Mouse (Mus musculus) embryo, embryonic 11.5 days (tissue): ENCODE measurements around the gene Relt.
A peak's percentile ranks its signal among the peaks of the same experiment; 100 is the strongest.
"Not testable (repeated sequence)": the region's sequence is repeated elsewhere in the genome, so short reads cannot be mapped to it uniquely, and the experiment has no call there.

Experiments used
- DNase-seq: peaks from one replicate; pipeline ENCODE4 v3.0.0-alpha.2; 2012; ENCODE audit warnings: low read depth, low spot score

The Relt gene

GRCm38 (mm10) chr7:100875822-100876221 lies 12.6 kb upstream of the Relt start:
- no peak for DNase-seq

DNA sequence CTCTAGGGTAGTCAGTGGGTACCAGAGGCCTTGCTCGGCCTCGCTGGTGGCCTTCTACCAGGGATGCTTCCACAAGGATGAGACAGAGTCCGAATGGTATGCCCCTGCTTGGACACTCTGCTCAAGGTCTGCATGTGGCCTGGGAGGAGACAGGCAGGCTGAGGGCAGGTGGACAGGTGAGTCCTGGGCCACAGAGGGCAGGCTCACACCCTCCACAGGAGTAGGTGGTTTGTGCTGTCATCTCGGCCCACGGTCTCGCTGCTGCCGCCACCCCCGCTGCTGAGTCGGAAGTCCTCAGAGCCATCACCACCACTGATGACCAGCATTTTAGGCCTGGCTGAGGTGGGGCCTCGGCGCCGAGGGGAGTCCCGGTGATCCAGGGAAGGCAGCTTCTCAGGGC lies 10.0 kb upstream of the Relt start:
- no peak for DNase-seq

- DNase-seq = no peak
Measured at GRCm38 (mm10) chr7:100871892-100872291, 8.6 kb upstream of the Relt start.

DNA sequence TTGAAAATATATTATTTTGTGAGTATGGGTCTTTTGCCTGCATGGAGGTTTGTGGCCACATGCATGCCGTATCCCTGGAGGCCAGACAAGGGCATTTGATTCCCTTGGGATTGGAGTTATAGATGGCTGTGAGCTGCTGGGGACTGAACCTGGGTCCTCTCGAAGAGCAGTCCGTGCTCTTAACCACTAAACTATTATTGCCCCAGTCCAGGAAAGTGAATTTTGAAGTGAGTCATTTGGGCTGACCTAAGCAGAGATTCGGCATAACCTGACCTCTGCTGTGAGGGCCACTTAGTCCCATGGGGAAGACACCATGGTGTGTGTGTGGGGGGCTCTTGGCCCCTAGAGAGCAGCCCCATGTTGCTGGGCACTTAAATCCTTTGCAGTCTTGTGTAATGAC lies 8.1 kb upstream of the Relt start:
- DNase-seq = no peak

- DNase-seq = no peak
Measured at GRCm38 (mm10) chr7:100869877-100870629, 6.8 kb upstream of the Relt start.

GRCm38 (mm10) chr7:100868551-100868950 lies 5.3 kb upstream of the Relt start:
- DNase-seq = no peak

DNA sequence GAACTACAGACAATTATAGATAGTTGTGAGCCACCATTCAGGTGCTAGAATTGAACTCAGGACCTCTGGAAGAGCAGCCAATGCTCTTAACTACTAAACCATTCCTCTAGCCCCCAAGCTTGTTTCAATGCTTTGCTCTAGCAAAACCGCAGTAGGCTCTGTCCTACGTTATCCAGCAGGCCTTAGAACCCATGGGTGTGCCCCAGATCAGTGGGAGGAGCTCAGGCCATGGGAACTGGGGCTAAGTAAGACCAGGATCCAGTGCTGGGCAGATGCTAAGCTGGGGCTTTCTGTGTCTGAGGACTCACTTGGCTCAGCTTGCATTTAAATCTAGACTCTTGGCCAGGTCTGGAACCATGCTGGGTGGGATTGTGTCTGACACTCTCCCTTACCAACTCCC lies 4.3 kb upstream of the Relt start:
- DNase-seq = no peak

GRCm38 (mm10) chr7:100866675-100867074 lies 3.4 kb upstream of the Relt start:
- DNase-seq = peak; percentile 63

- DNase-seq = no peak
Measured at GRCm38 (mm10) chr7:100862353-100862752, 893 bp downstream of the Relt start.

- DNase-seq = no peak
Measured at GRCm38 (mm10) chr7:100861209-100861608, 2.0 kb downstream of the Relt start.

DNA sequence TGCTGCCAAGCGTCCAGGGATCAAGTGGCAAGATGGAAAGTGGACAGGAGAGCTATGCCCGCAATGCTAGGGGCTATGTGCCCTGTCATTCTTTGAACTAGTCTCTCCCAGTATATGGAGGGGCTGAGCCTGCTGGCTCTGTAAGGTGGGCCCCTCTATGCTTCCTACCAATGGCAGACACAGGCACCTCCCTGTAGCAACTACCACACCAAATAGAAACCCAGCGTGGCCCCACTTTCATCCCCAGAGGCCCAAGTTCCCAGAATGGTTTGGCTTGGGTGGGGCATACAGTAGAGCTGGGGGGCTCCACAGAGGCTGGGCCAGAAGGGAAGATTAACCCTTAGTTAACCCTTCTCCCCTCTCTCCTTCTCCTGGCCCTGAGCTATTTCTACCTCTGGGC lies 2.8 kb downstream of the Relt start:
- no peak for DNase-seq

DNA sequence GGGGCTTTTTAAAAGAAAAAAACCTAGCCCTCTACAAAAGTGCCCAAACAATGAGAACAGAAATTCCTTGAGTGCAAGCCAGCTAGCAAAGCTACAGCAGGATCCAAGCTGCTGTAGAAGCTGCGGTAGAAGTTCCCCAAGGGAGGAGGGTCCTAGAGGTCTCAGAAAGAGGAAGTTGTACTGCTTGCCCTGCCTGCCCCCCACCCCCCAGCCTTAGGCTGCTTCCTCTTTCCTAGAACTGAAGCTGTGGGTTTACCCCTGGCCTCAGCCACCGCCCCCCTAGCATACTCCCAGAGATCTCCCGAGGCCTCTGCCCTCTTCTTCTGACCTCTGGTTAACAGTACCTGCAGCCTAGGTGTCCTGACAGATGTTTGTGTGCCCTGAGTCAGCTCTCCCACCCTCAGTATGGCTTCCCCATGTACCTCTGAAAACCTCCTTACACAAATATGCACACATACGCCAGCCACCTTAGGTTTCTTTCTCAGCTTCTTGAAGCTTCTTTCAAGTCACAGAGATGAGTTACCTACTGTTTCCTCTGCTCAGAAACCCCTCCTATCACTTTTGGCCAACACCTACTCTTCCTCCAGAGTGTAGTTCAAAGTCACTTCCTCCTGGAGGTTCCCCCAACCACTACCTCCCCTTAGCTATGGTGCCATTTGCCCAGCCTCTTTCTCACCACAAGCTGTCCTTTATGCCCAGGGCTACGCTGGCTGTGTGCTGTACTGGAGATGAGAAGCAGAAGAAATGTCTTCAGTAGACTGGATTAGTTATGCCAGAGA lies 7.3 kb downstream of the Relt start:
- no peak for DNase-seq

GRCm38 (mm10) chr7:100855300-100855699 lies 7.9 kb downstream of the Relt start:
- DNase-seq = no peak

- DNase-seq = no peak
Measured at GRCm38 (mm10) chr7:100854861-100855260, 8.4 kb downstream of the Relt start.

GRCm38 (mm10) chr7:100854137-100854814 lies 9.0 kb downstream of the Relt start:
- no peak for DNase-seq

DNA sequence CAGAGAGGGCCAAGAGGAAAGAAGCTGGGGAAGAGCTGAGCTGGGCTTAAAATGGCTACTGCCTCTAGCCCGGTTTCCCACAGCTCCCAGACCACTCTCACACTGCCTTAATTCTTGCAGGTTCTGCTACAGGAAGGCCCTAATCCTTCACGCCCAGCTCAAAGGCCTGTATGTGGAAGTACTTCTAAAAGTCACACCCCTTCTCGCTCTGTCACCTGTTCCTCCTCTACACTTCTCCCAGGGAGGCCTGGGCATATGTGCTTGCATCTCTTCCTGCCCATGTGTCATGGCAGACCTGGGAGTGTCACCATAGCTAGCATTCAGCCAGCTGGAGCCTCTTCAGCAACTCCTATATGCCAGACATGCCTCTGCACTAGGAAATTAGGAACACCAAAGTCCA lies 9.8 kb downstream of the Relt start:
- DNase-seq = no peak

DNA sequence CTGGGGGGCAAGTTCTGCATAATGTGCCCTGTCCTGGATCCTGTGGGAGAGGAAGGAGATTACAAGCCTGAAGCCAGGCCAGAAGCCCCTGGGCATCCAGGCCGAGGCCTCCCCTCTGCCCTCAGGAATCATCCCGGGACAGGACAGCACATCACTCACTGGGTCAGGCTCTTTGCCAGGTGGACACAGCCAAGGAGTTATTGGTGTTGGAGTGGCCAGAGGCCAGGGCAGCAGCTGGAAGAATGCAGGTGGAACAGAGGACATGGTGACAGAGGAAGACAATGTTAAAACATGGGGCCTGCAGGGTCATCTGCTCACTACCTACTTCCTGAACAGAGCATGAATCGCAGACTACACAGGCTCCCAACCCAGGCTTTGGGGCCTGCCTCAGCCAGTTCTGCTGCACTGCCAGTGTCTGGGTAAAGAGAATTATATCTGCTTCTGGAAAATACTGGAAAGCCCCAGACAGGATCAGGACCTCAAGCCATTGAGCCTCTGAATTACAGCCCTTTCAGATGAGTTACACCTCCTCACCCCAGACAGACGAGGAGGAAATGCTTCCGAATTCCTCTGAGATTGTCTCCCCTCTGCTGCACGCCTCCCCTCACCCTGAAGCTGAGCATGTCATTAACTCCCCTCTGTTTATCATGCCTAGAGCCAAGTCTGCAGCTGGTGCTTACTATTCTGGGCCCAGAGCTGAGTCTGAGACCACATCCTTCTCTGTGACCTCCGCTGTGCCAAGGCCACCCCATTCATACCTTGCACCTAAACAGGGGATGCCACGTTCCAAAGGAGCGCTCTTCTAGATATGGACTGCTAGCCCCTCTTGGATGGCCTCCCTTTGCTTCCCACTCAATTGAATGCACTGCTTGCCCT lies 11.5 kb downstream of the Relt start:
- no peak for DNase-seq

DNA sequence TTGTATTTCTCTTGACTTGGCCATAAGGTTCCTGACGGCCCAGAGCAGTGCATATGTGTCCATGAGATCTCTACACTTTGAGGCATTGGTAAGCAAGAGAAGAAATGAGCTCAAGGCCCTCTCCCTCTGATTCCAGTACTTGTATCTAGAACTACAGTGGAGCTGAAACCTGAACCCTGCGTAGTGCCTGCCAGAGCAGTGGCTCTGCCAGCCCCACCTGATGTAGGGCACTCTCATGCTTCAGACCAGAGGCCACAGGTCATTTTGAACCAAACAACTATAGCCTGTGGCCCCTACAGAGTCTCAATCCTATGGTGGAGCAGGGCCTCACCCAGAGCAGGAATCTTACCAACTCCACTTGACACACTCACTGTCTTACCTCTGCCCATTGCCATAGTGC lies 13.7 kb downstream of the Relt start:
- DNase-seq = no peak

GRCm38 (mm10) chr7:100848744-100849143 lies 14.5 kb downstream of the Relt start:
- no peak for DNase-seq

- no peak for DNase-seq
Measured at GRCm38 (mm10) chr7:100847131-100847530, 16.1 kb downstream of the Relt start.

DNA sequence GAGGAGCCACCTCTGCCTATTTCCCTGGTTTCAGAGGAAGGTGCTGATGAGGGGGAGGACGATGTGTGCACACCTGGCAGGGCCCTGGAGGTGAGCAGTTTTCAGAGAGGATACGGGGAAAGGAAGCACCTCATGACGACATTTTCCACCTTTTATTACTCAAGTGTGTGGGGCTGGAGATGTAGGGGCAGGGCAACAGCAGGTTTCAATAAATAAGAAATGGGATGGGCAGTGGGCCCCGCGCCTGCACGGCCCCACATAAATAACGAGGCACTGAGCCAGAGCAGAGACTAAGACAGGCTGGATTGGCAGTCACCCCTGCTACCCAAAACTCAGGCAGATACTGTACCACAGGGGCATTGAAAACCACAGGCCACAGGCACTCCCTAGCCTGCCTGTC lies 17.2 kb downstream of the Relt start:
- not testable (repeated sequence) for DNase-seq

DNA sequence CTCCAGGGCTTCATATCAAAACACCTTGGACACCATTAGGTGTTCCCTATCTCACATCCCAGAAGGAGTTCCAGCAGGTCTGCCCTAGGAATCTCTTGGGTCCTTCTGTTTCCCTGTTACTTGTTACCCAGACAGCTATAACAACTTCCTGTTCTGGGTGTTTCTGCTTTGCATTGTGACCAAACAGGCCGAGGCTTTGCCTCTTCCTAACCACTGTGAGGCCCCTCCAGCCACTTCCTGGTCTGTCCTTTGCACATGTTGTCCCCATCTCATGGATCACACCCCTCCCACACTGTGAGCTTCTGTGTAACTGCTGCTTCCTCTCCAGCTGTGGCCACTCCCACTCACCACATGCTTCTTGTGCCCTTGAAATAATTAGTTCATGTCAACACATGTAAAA lies 17.8 kb downstream of the Relt start:
- no peak for DNase-seq
